Mouse (Mus musculus) ovary, adult 2 months (tissue): ENCODE measurements around the gene Nsmce4a. TPM values are rescaled to one million over a fixed set of nuclear protein-coding genes. Genes with fewer than 3 reads are reported as not detected.

Experiments used
- polyA plus RNA-seq: library from polyadenylated mRNA; depleted of rRNA; stranded (reverse); fragments of >200 nt; gene quantifications from 2 replicates; pipeline ENCODE4 v1.2.3, GENCODE M21; 2012; rRNA removed

Nsmce4a gene
- polyA plus RNA-seq = 111 and 127 TPM in 2 replicates

DNA sequence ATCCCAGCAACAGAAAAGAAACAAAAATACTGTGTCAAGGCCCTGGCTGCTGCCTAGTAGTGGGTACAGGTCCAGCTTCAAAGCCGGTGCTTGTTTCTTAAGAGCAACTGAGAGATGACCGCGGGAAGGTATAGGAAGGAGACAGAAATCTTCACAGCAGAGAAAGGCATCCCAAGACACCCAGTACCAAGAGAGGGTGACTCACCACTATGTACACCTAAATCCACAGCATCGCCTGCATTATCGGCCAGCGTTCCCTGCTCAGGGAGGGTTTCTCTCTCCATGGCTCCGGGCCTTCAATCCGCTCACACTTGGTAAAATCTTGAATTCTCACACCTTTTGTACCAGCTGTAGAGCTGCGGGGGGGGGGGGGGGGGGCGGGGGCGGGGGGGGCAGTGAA is at the start of gene Nsmce4a:
Nsmce4a (minus strand) TSS at position 298 of the 400 bp plus-strand sequence.

DNA sequence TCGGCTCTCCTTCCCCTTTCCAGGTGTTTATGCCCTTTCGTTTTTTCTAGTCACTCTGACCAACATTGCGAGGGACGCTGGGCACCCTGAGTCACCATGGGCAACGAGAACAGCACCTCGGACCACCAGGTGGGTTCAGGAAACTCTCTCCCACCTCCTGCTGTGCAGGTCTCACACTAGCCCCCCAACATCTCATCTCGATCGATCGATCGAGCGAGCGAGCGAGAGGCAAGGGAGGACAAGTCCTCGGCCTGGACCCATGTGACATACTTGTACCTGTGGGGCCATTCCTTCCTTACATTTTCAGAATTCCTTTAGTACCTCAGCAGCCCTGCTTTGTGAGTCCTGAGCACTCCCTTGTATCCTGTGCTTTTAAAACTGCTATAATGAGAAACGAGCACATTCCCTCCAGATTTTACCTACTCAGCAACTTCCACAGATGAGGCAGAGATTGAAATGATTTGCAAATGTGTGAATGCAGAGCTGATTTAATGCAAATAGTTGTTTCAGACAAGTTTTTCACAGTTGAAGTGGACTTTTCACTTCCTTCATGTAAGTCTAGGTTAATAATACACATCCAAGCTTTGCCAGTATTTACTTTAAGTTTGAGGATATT is 4.6 kb upstream of the Nsmce4a start, which contains the start of gene Tacc2:
Tacc2 (plus strand) TSS at position 51 of the 616 bp plus-strand sequence.

DNA sequence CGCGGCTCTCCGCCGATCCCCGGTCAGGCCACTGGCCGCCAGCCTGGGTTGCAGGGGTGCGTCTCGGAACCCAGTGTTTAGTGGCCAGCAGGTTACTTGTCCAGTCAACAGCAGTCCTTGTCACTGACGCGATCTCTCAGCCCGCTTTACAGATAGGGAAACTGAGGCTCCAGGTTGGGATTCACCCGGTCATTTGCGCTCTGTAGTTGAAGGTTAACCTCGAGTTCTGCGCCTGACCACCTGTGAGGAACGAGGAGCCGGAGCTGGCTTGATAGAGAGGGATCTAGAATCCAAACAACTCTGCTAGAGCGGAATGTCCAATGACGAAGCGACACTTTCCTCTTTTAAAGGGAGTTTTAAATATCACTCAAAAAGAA is 52.9 kb downstream of the Nsmce4a start, which contains the start of gene Ate1:
Ate1 (minus strand) TSS at position 321 of the 377 bp plus-strand sequence.

Other genes starting within 250 kb of the Nsmce4a start
- gene Ate1, start 52.7 kb downstream of the Nsmce4a start, polyA plus RNA-seq = 4.6 and 4.9 TPM in 2 replicates
- 81.8 and 84.2 TPM in 2 replicates for gene Tacc2, start 4.3 kb upstream of the Nsmce4a start, polyA plus RNA-seq
- 0.31 and 0.81 TPM in 2 replicates for gene Btbd16, start 201.0 kb upstream of the Nsmce4a start, polyA plus RNA-seq